Mouse (Mus musculus) limb, embryonic 13.5 days (tissue): ENCODE measurements at regions not wholly inside any gene's neighbourhood (a gene's known extent, or its start where the extent isn't known, plus 50 kb on each side); places are given as distances from the start of the nearest gene placed in this dataset.

Experiments used
- ATAC-seq: fragments of 200-750 bp; cut with Nextera tagmentation; 2 replicates; pipeline ENCODE4 v1.8.0; 2017; ENCODE audit warnings: low read depth, moderate number of reproducible peaks, moderate TSS enrichment; ENCODE audit not compliant: low FRiP score
- H3K27ac ChIP-seq: fragments of 300-500 bp; sonication (generic); 2 replicates; pipeline ENCODE4 v1.5.1; 2015; ENCODE audit warnings: inconsistent platforms, mild to moderate bottlenecking, moderate library complexity
- H3K27me3 ChIP-seq: fragments of 300-500 bp; sonication (generic); 2 replicates; pipeline ENCODE4 v1.6.1; 2015; ENCODE audit warnings: mild to moderate bottlenecking, inconsistent platforms
- H3K36me3 ChIP-seq: fragments of 300-500 bp; sonication (generic); 2 replicates; pipeline ENCODE4 v1.6.1; 2015; ENCODE audit warnings: inconsistent platforms, mild to moderate bottlenecking, moderate library complexity
- H3K4me1 ChIP-seq: fragments of 300-500 bp; sonication (generic); 2 replicates; pipeline ENCODE4 v1.6.1; 2015; ENCODE audit warnings: inconsistent platforms
- H3K4me2 ChIP-seq: fragments of 300-500 bp; sonication (generic); replicated peaks from 2 replicates; pipeline ENCODE4 v1.6.1; 2015; ENCODE audit warnings: inconsistent platforms, mild to moderate bottlenecking, moderate library complexity
- H3K4me3 ChIP-seq: fragments of 300-500 bp; sonication (generic); 2 replicates; pipeline ENCODE4 v1.5.1; 2015; ENCODE audit warnings: moderate library complexity, mild to moderate bottlenecking, inconsistent platforms
- H3K9ac ChIP-seq: fragments of 300-500 bp; sonication (generic); 2 replicates; pipeline ENCODE4 v1.6.1; 2015; ENCODE audit warnings: mild to moderate bottlenecking, inconsistent platforms
- H3K9me3 ChIP-seq: fragments of 300-500 bp; sonication (generic); 2 replicates; pipeline ENCODE4 v1.6.1; 2016; ENCODE audit warnings: inconsistent platforms
- WGBS: fragments of 180-500 bp; shearing (Covaris S2); methylation state at CpG from one replicate; pipeline ENCODE4 v1.1.7; 2015; 5-methylcytosine and 5-hydroxymethylcytosine counted together

GRCm38 (mm10) chr2:139325501-139325900, 168.2 kb upstream of the Sptlc3 start:
- Histone ChIP-seq H3K36me3 (no peaks in the 10 kb centered on the region), H3K27me3 (no peaks in the 10 kb centered on the region), H3K4me2 (no peak overlapping the region), H3K4me1 (peaks cover 3% of the 10 kb centered on the region), H3K27ac (no peak overlapping the region), H3K9me3 (no peaks in the 10 kb centered on the region), H3K9ac (no peak overlapping the region), H3K4me3 (no peak overlapping the region)
- WGBS = 81% methylated on average over 3 of the region's 3 CpGs
- ATAC-seq = no peak

- 52% methylated on average over 1 of the region's 1 CpGs for WGBS
- ATAC-seq = no peak
These were observed 159.0 kb upstream of the Sptlc3 start for GRCm38 (mm10) chr2:139334681-139335080.

GRCm38 (mm10) chr2:139338240-139338639, 155.5 kb upstream of the Sptlc3 start:
- H3K9me3 ChIP-seq = no peaks in the 10 kb centered on the region
- no peak for ATAC-seq

More at GRCm38 (mm10) chr2:139334681-139335080, 159.0 kb upstream of the Sptlc3 start:
- Histone ChIP-seq H3K4me1 (peaks cover 4% of the 10 kb centered on the region; the same call in 1 of the 2 replicates), H3K36me3 (no peaks in the 10 kb centered on the region), H3K4me3 (no peak overlapping the region), H3K27me3 (no peaks in the 10 kb centered on the region), H3K9ac (no peak overlapping the region), H3K4me2 (no peak overlapping the region), H3K9me3 (no peaks in the 10 kb centered on the region), H3K27ac (no peak overlapping the region)

GRCm38 (mm10) chr2:139356280-139357010, 137.3 kb upstream of the Sptlc3 start:
- 84% methylated on average over 3 of the region's 3 CpGs for WGBS
- no peak overlapping the region for H3K27ac ChIP-seq
- H3K9me3 ChIP-seq = no peaks in the 10 kb centered on the region
- no peaks in the 10 kb centered on the region for H3K36me3 ChIP-seq
- H3K4me3 ChIP-seq = no peak overlapping the region
- no peaks in the 10 kb centered on the region for H3K27me3 ChIP-seq
- H3K4me2 ChIP-seq = no peak overlapping the region
- H3K4me1 ChIP-seq = no peaks in the 10 kb centered on the region
- no peak for ATAC-seq
- no peak overlapping the region for H3K9ac ChIP-seq

More at GRCm38 (mm10) chr2:139338240-139338639, 155.5 kb upstream of the Sptlc3 start:
- no peaks in the 10 kb centered on the region for H3K27me3 ChIP-seq
- WGBS = 39% methylated on average over 4 of the region's 4 CpGs
- no peak overlapping the region for H3K27ac ChIP-seq
- no peak overlapping the region for H3K4me2 ChIP-seq
- peaks cover 4% of the 10 kb centered on the region; the same call in 1 of the 2 replicates for H3K4me1 ChIP-seq
- no peaks in the 10 kb centered on the region for H3K36me3 ChIP-seq
- H3K9ac ChIP-seq = no peak overlapping the region
- no peak overlapping the region for H3K4me3 ChIP-seq

- no peaks in the 10 kb centered on the region for H3K9me3 ChIP-seq
- H3K9ac ChIP-seq = no peak overlapping the region
- H3K27me3 ChIP-seq = no peaks in the 10 kb centered on the region
- no peaks in the 10 kb centered on the region for H3K4me1 ChIP-seq
- no peak overlapping the region for H3K4me2 ChIP-seq
- H3K4me3 ChIP-seq = no peak overlapping the region
- no peaks in the 10 kb centered on the region for H3K36me3 ChIP-seq
- 76% methylated on average over 1 of the region's 1 CpGs for WGBS
- H3K27ac ChIP-seq = no peak overlapping the region
- ATAC-seq = no peak
These were observed 131.4 kb upstream of the Sptlc3 start for GRCm38 (mm10) chr2:139362245-139362847.

- no peak for ATAC-seq
- no peak overlapping the region for H3K27ac ChIP-seq
These were observed 123.6 kb upstream of the Sptlc3 start for GRCm38 (mm10) chr2:139370070-139370469.

GRCm38 (mm10) chr2:139380285-139380684, 113.4 kb upstream of the Sptlc3 start:
- no peak overlapping the region for H3K4me2 ChIP-seq
- 80% methylated on average over 6 of the region's 6 CpGs for WGBS
- H3K9me3 ChIP-seq = no peaks in the 10 kb centered on the region
- H3K4me1 ChIP-seq = no peaks in the 10 kb centered on the region
- H3K27me3 ChIP-seq = no peaks in the 10 kb centered on the region
- H3K9ac ChIP-seq = no peak overlapping the region
- ATAC-seq = no peak
- H3K27ac ChIP-seq = no peak overlapping the region
- no peaks in the 10 kb centered on the region for H3K36me3 ChIP-seq
- H3K4me3 ChIP-seq = no peak overlapping the region

More at GRCm38 (mm10) chr2:139370070-139370469, 123.6 kb upstream of the Sptlc3 start:
- H3K27me3 ChIP-seq = no peaks in the 10 kb centered on the region
- WGBS = 42% methylated on average over 1 of the region's 1 CpGs
- H3K9me3 ChIP-seq = no peaks in the 10 kb centered on the region
- H3K4me1 ChIP-seq = no peaks in the 10 kb centered on the region
- H3K36me3 ChIP-seq = no peaks in the 10 kb centered on the region
- H3K9ac ChIP-seq = no peak overlapping the region
- H3K4me2 ChIP-seq = no peak overlapping the region
- H3K4me3 ChIP-seq = no peak overlapping the region

- H3K27me3 ChIP-seq = no peaks in the 10 kb centered on the region
- no peak overlapping the region for H3K27ac ChIP-seq
- ATAC-seq = peak; percentile 83
- H3K9ac ChIP-seq = no peak overlapping the region
- H3K4me2 ChIP-seq = no peak overlapping the region
- WGBS = 0% methylated on average over 1 of the region's 1 CpGs
- H3K36me3 ChIP-seq = no peaks in the 10 kb centered on the region
- H3K4me3 ChIP-seq = no peak overlapping the region
- H3K9me3 ChIP-seq = no peaks in the 10 kb centered on the region
- no peaks in the 10 kb centered on the region for H3K4me1 ChIP-seq
These were observed 112.1 kb upstream of the Sptlc3 start for GRCm38 (mm10) chr2:139381628-139382027.

- H3K36me3 ChIP-seq = no peaks in the 10 kb centered on the region
- no peak overlapping the region for H3K4me3 ChIP-seq
- H3K4me2 ChIP-seq = no peak overlapping the region
- H3K9me3 ChIP-seq = no peaks in the 10 kb centered on the region
- WGBS = 16% methylated on average over 3 of the region's 3 CpGs
- no peak overlapping the region for H3K27ac ChIP-seq
- no peaks in the 10 kb centered on the region for H3K27me3 ChIP-seq
- H3K9ac ChIP-seq = no peak overlapping the region
- ATAC-seq = no peak
- peaks cover 13% of the 10 kb centered on the region for H3K4me1 ChIP-seq
These were observed 80.2 kb upstream of the Sptlc3 start for GRCm38 (mm10) chr2:139413559-139413958.

GRCm38 (mm10) chr2:139417506-139417905, 76.2 kb upstream of the Sptlc3 start:
- Histone ChIP-seq H3K9ac (no peak overlapping the region), H3K4me3 (no peak overlapping the region), H3K4me2 (no peak overlapping the region), H3K9me3 (no peaks in the 10 kb centered on the region), H3K27me3 (no peaks in the 10 kb centered on the region), H3K27ac (no peak overlapping the region), H3K36me3 (no peaks in the 10 kb centered on the region), H3K4me1 (peaks cover 13% of the 10 kb centered on the region)
- 4% methylated on average over 1 of the region's 1 CpGs for WGBS
- ATAC-seq = no peak

GRCm38 (mm10) chr2:139422678-139423077, 71.0 kb upstream of the Sptlc3 start:
- Histone ChIP-seq H3K27me3 (no peaks in the 10 kb centered on the region), H3K36me3 (no peaks in the 10 kb centered on the region), H3K4me1 (peaks cover 3% of the 10 kb centered on the region; the same call in 1 of the 2 replicates), H3K4me2 (no peak overlapping the region), H3K9ac (no peak overlapping the region), H3K27ac (no peak overlapping the region), H3K9me3 (no peaks in the 10 kb centered on the region), H3K4me3 (no peak overlapping the region)
- no peak for ATAC-seq
- 82% methylated on average over 3 of the region's 3 CpGs for WGBS

- Histone ChIP-seq H3K36me3 (no peaks in the 10 kb centered on the region), H3K9me3 (no peaks in the 10 kb centered on the region), H3K4me3 (no peak overlapping the region), H3K9ac (no peak overlapping the region), H3K27ac (no peak overlapping the region), H3K4me2 (no peak overlapping the region), H3K27me3 (no peaks in the 10 kb centered on the region), H3K4me1 (no peaks in the 10 kb centered on the region)
- no peak for ATAC-seq
- WGBS = 68% methylated on average over 2 of the region's 2 CpGs
These were observed 70.3 kb upstream of the Sptlc3 start for GRCm38 (mm10) chr2:139423413-139423812.
